Mouse (Mus musculus) ES-Bruce4 (cell line): ENCODE results near the gene Fkbp5. TPM values are rescaled to one million over a fixed set of nuclear protein-coding genes. Genes with fewer than 3 reads are reported as not detected.
A peak's percentile ranks its signal among the peaks of the same experiment; 100 is the strongest.

ENCODE experiments used
- H3K27ac ChIP-seq: 2 replicates; pipeline ENCODE4 v1.5.1; 2012; ENCODE audit warnings: low read length, inconsistent platforms; ENCODE audit not compliant: insufficient read depth
- H3K27me3 ChIP-seq: 2 replicates; pipeline ENCODE4 v1.6.1; 2012; ENCODE audit warnings: mild to moderate bottlenecking, low read length, inconsistent platforms; ENCODE audit not compliant: control insufficient read depth, poor library complexity, insufficient read depth, severe bottlenecking
- H3K36me3 ChIP-seq: 2 replicates; pipeline ENCODE4 v1.6.1; 2012; ENCODE audit warnings: inconsistent platforms, mild to moderate bottlenecking, low read length, moderate library complexity; ENCODE audit not compliant: control insufficient read depth, poor library complexity, insufficient read depth, severe bottlenecking
- H3K4me1 ChIP-seq: one replicate; pipeline ENCODE4 v1.8.1; 2011; ENCODE audit warnings: low read length; ENCODE audit not compliant: control insufficient read depth, insufficient read depth
- H3K4me3 ChIP-seq: 2 replicates; pipeline ENCODE4 v1.5.1; 2011; ENCODE audit warnings: low read depth, mild to moderate bottlenecking, low read length
- H3K9ac ChIP-seq: 2 replicates; pipeline ENCODE4 v1.6.1; 2012; ENCODE audit warnings: low read depth, mild to moderate bottlenecking, inconsistent platforms; ENCODE audit not compliant: poor library complexity, severe bottlenecking
- H3K9me3 ChIP-seq: replicated peaks from 2 replicates; pipeline ENCODE4 v1.6.1; 2012; ENCODE audit warnings: mild to moderate bottlenecking, low read length, inconsistent platforms; ENCODE audit not compliant: control insufficient read depth, poor library complexity, insufficient read depth, severe bottlenecking
- CTCF ChIP-seq: IDR thresholded peaks from one replicate; pipeline ENCODE4 v1.8.1; 2011; ENCODE audit warnings: low read depth, low read length
- EP300 ChIP-seq: IDR thresholded peaks from 2 replicates; pipeline ENCODE4 v1.6.1; 2011; ENCODE audit warnings: low read depth, low read length; ENCODE audit not compliant: insufficient read depth
- POLR2A ChIP-seq: IDR thresholded peaks from one replicate; pipeline ENCODE4 v1.8.1; 2011; ENCODE audit warnings: low read length; ENCODE audit not compliant: insufficient read depth
- polyA plus RNA-seq: library from polyadenylated mRNA; stranded (reverse); fragments of >200 nt; gene quantifications from 2 replicates; pipeline ENCODE4 v1.2.4, GENCODE M21; 2011; ENCODE audit warnings: low read depth; ENCODE audit not compliant: missing spikeins, insufficient read depth, insufficient read length

Fkbp5 gene
- polyA plus RNA-seq, 1 experiment: 67.1 TPM

DNA sequence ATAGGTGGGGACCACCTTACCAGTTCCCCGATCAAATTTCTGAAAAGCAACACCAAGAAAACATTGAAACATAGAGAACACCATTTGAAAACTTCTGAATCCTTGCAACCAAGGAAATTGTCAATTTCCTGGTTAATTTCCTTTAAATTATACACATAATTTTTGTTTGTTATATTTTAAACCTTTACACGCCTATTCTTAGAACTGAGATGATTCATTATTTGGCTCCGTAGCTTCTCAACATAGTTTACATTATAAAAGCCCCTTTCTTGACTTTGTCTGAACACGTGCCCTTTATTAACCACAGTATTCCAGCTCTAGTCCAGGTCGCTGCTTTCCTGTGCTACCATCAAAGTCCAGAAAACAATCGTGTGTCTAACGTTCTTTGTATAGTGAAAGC lies 86.3 kb downstream of the Fkbp5 start:
- H3K9ac ChIP-seq: no peak overlapping the region
- no peaks in the 10 kb centered on the region for H3K4me1 ChIP-seq
- TF ChIP-seq CTCF: no peak
- TF ChIP-seq POLR2A: no peak
- no peak for TF ChIP-seq EP300
- H3K9me3 ChIP-seq: no peaks in the 10 kb centered on the region
- H3K27ac ChIP-seq: no peak overlapping the region
- H3K36me3 ChIP-seq: peaks cover 22% of the 10 kb centered on the region
- no peak overlapping the region for H3K4me3 ChIP-seq
- no peaks in the 10 kb centered on the region for H3K27me3 ChIP-seq

DNA sequence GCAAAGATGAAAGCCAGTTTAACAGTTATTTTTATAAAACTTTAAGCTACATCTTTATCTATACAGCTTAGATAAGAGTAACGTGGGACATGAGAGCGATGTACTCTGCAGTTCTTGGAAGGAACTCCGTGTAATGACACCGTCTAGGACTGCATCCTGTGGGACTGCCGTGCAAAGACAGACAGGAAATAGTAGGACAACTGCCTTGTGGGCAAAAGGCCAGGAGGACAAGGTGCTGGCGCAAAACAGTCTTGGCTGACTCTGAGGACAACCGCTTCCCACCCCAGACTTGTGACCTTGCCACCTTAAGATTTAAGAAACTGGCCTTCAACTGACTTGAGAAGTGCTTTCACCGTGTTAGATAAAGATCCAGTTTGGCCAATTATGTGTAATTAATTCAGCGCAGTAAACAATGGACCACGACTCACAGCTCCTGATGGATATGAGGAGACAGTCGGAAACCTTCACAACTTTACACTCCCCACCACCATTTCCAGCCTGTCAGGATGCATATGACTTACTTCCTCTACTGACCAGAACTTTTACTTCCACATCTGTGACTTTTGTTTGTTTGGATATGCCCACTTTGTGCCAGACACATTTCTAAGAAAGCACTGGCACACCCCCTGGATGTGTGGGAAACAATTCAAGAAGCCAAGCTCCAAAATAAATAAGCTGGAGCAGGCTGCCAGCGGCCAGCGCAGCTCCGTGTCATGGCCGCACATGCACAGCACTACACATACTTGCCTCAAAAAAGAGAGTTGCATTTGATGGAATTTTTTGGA lies 88.7 kb downstream of the Fkbp5 start:
- Histone ChIP-seq H3K36me3 (peaks cover 23% of the 10 kb centered on the region), H3K27me3 (no peaks in the 10 kb centered on the region), H3K9ac (no peak overlapping the region), H3K4me1 (no peaks in the 10 kb centered on the region), H3K4me3 (no peak overlapping the region), H3K27ac (no peak overlapping the region), H3K9me3 (no peaks in the 10 kb centered on the region)
- TF ChIP-seq CTCF (no peak), EP300 (no peak), POLR2A (no peak)

DNA sequence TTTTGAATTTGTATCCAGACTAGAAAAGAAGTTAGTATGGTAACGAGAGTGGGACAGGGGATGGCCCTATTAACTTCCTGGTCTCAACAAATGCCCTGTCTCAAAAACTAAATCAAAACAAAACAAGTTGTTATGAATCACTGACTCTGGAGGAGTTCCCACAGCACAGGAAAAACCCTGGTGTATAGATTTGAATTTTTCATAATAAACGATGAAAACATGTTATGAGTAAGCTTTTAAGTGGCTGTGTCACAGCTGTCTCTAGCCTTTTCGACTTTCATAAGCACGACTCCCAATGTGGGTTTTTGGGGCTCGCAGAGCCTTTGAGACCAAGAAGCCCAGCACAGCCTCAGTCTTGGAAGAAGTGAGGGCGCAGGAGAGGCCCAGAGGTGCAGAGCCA lies 89.7 kb downstream of the Fkbp5 start:
- Histone ChIP-seq H3K36me3 (peaks cover 28% of the 10 kb centered on the region), H3K27ac (no peak overlapping the region), H3K4me3 (no peak overlapping the region), H3K27me3 (no peaks in the 10 kb centered on the region), H3K9me3 (no peaks in the 10 kb centered on the region), H3K4me1 (no peaks in the 10 kb centered on the region), H3K9ac (no peak overlapping the region)
- TF ChIP-seq CTCF (no peak), POLR2A (no peak), EP300 (no peak)

DNA sequence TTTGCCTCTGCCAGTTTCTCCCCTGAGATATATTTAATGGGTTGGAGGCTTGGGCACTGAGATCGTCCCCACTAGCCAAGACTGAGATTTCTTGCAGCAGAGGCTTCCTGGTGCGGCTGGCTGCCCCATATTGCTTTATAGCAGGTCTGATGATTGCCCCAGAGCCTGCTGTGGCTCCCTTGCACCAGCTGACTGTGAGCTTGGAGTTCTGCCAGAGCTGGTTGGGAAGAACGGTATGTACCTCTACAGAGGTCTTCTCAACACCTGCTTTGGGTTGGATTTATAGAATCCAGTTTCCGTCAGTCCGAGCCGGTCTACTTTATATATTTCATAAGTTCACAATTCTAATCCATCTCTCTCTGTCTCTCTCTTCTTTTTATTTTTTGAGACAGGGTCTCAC lies 93.0 kb downstream of the Fkbp5 start:
- Histone ChIP-seq H3K4me1 (peaks cover 1% of the 10 kb centered on the region), H3K36me3 (peaks cover 28% of the 10 kb centered on the region), H3K9me3 (no peaks in the 10 kb centered on the region), H3K27ac (no peak overlapping the region), H3K9ac (no peak overlapping the region), H3K4me3 (no peak overlapping the region), H3K27me3 (no peaks in the 10 kb centered on the region)
- TF ChIP-seq EP300 (no peak), CTCF (no peak), POLR2A (no peak)

DNA sequence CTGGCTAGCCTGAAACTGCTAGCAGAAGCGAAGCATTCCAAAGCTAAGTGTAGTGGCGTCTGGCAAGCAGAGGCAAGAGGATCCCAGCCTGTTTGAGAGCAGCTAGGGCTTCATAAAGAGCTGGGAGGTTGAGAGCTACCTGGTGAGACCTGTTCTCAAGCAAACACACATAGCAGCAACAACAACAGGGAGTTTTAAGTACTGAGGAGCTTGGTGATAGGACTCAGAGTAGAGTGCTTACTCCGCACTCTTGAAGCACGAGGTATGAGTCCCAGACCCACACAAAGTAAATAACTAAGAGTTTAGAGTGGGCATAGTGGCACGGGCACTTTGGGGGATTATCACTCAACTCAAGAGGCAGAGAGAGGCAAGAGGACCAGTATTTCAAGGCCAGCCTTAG lies 96.3 kb downstream of the Fkbp5 start:
- H3K27ac ChIP-seq: peak overlapping the region; percentile 88
- H3K9ac ChIP-seq: 0 out of 2 replicates have a peak overlapping the region, but pooled peaks have one; percentile 25
- TF ChIP-seq POLR2A: no peak
- TF ChIP-seq EP300: no peak
- no peak for TF ChIP-seq CTCF

DNA sequence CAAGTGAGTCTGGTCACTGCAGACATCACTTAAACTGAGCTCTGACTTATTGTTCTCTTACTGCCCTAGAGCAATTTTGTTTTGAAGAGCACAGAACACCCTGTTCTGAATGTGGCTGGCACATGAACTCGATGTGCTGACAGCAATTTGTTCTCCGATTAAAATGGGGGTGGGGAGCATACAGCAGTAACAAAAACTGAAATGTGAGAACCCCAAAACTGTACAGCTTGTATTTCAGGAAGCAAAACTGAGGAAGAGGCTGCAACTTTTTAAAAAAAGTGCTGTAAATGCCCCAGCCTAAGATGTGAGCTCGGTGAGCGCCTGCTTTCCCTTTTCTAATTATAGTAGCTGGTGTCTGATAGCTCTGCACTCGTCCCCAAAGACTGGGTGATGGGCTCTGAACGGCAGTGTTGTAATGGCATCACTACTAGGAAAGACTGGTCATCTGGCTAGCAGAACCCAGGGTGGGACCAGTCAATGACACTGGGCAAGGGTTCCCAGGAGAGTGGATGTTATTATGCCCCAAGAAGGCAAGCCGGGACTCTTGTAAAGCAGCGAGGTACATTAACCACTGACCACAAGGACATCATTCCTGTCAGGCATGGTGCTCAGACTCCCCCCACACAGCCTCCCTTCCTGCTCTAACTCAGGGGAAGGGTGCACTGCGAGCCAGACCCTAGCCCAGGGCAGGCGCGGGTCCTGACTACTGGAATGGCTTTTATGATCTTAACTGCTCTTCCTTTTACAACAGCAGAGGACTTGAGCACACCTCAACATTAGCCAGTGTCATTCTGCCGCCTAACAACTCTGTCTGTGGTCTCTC lies 96.9 kb downstream of the Fkbp5 start:
- H3K9me3 ChIP-seq: no peaks in the 10 kb centered on the region
- no peaks in the 10 kb centered on the region for H3K27me3 ChIP-seq
- H3K27ac ChIP-seq: peak overlapping the region; percentile 88
- H3K4me3 ChIP-seq: no peak overlapping the region
- peaks cover 20% of the 10 kb centered on the region for H3K36me3 ChIP-seq
- no peak overlapping the region for H3K9ac ChIP-seq
- TF ChIP-seq CTCF (no peak), POLR2A (no peak), EP300 (no peak)
- peaks cover 8% of the 10 kb centered on the region for H3K4me1 ChIP-seq

More for the DNA sequence above, 96.3 kb downstream of the Fkbp5 start:
- Histone ChIP-seq H3K4me1 (peaks cover 4% of the 10 kb centered on the region), H3K9me3 (no peaks in the 10 kb centered on the region), H3K36me3 (peaks cover 15% of the 10 kb centered on the region), H3K27me3 (no peaks in the 10 kb centered on the region), H3K4me3 (no peak overlapping the region)
